Mouse (Mus musculus): ENCODE measurements at regions not wholly inside any gene's neighbourhood (a gene's known extent, or its start where the extent isn't known, plus 50 kb on each side); places are given as distances from the start of the nearest gene placed in this dataset.
A peak's percentile ranks its signal among the peaks of the same experiment; 100 is the strongest.

DNA sequence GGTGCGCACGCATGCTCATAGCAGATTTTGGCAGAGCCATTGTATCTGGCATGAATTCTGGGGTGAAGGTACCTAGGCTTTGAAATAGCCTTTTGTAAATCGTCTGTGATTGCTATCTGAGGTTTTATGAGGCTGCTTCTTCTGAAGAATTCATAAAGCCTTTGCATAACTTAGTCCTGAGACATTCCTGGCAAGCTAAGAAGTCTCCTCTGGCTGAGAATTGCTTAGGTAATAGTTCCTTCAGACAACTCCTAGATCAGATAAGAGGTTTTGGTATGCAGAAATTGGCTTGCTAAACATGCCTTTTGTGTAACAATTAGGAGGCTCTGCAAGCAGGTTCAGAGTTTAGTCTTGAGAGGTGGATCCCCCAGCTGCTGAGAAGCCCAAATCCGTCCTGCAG is 82.7 kb downstream of the Pmp22 start:
- no peak overlapping the region for H3K4me3 ChIP-seq (replicated peaks)
- H3K4me1 ChIP-seq = 0 out of 2 replicates have a peak, but pooled peaks cover 3% of the 10 kb centered on the region
- no peaks in the 10 kb centered on the region for H3K36me3 ChIP-seq (replicated peaks)
- no peaks in the 10 kb centered on the region for H3K9me3 ChIP-seq
- H3K9ac ChIP-seq = no peak overlapping the region
- WGBS = 83% methylated on average over 4 of the region's 4 CpGs
- no peak for ATAC-seq (ENCODE audit: low FRiP score)
- H3K4me2 ChIP-seq = no peak overlapping the region
- H3K27ac ChIP-seq = no peak overlapping the region
- peaks cover 12% of the 10 kb centered on the region; the same call in 1 of the 2 replicates for H3K27me3 ChIP-seq

DNA sequence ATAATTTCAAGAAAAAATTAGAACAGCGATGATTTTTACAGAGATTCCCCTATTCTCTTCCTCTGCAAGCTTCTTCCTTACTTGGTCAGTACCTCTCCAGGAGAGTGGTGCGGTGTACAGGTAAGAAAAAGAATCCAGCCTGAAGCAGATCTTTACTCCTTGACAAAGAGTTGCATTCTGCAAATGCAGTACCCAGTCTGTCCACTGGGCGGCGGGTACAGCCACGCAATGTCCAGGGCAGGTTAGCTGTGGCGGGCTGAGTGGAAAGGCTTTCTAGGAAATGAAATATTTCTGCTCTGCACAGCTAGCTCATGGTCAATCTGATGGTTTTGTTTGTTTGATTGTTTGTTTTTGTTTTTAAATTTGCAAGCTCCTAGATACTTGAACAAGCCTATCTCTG is 84.3 kb downstream of the Pmp22 start:
- Histone ChIP-seq H3K9me3 (no peaks in the 10 kb centered on the region), H3K4me2 (no peak overlapping the region), H3K27ac (no peak overlapping the region), H3K4me3 (replicated peaks) (no peak overlapping the region), H3K27me3 (peaks cover 12% of the 10 kb centered on the region; the same call in 1 of the 2 replicates), H3K36me3 (replicated peaks) (no peaks in the 10 kb centered on the region), H3K4me1 (0 out of 2 replicates have a peak, but pooled peaks cover 3% of the 10 kb centered on the region), H3K9ac (no peak overlapping the region)
- WGBS = 11% methylated on average over 6 of the region's 6 CpGs
- ATAC-seq (ENCODE audit: low FRiP score) = peak; percentile 49; the same call in 1 of the 2 replicates

GRCm38 (mm10) chr11:63213901-63214425 is 85.2 kb downstream of the Pmp22 start:
- Histone ChIP-seq H3K9ac (no peak overlapping the region), H3K4me1 (0 out of 2 replicates have a peak, but pooled peaks cover 3% of the 10 kb centered on the region), H3K9me3 (no peaks in the 10 kb centered on the region), H3K27ac (no peak overlapping the region), H3K4me3 (replicated peaks) (no peak overlapping the region), H3K27me3 (peaks cover 12% of the 10 kb centered on the region; the same call in 1 of the 2 replicates), H3K36me3 (replicated peaks) (no peaks in the 10 kb centered on the region), H3K4me2 (0 out of 2 replicates have a peak overlapping the region, but pooled peaks have one; percentile 2)
- ATAC-seq (ENCODE audit: low FRiP score) = no peak
- WGBS = 59% methylated on average over 19 of the region's 19 CpGs

DNA sequence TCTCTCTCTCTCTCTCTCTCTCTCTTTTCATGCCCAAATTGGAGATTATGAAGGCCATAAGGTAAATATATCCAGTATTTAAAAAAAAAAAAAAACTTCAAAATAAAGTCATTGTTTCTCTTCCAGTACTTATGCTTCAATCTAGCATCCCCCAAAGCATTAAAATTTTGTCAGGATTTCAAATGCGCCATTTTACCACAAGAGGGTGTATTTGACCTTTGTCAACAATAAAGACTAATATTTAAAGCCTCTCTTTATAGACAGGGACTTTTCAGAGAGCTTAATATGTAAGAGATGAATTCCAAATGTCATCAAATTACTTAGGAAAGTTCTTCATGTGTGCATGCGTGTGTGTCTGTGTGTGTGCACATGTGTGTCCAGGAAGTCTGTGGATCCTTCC is 87.2 kb downstream of the Pmp22 start:
- Histone ChIP-seq H3K4me3 (replicated peaks) (no peak overlapping the region), H3K36me3 (replicated peaks) (no peaks in the 10 kb centered on the region), H3K4me2 (no peak overlapping the region), H3K9me3 (no peaks in the 10 kb centered on the region), H3K9ac (no peak overlapping the region), H3K27me3 (peaks cover 12% of the 10 kb centered on the region; the same call in 1 of the 2 replicates), H3K27ac (no peak overlapping the region), H3K4me1 (0 out of 2 replicates have a peak, but pooled peaks cover 3% of the 10 kb centered on the region)
- ATAC-seq (ENCODE audit: low FRiP score) = no peak
- WGBS = 90% methylated on average over 2 of the region's 2 CpGs

DNA sequence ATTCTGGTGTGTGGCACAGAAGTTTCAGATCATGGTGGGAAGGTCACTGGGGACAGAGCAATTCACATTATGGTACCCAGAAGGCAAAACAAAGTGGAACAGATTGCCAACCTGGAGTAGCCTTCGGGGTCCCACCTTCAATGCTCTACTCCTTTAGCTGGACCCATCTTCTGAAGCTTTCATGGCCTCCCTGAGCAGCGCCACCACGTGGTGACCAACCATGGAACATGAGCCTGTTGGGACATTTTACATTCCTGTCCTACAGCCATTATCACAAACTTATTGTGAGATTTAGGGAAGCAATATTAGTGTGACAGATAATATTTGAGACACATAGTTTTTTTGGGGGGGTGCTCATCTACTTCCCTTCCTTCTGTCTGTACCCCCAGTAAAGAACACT is 88.3 kb downstream of the Pmp22 start:
- Histone ChIP-seq H3K27ac (no peak overlapping the region), H3K4me3 (replicated peaks) (no peak overlapping the region), H3K36me3 (replicated peaks) (no peaks in the 10 kb centered on the region), H3K4me1 (0 out of 2 replicates have a peak, but pooled peaks cover 3% of the 10 kb centered on the region), H3K27me3 (peaks cover 12% of the 10 kb centered on the region; the same call in 1 of the 2 replicates), H3K9ac (no peak overlapping the region), H3K4me2 (no peak overlapping the region), H3K9me3 (no peaks in the 10 kb centered on the region)
- no peak for ATAC-seq (ENCODE audit: low FRiP score)
- WGBS = 73% methylated on average over 3 of the region's 3 CpGs

DNA sequence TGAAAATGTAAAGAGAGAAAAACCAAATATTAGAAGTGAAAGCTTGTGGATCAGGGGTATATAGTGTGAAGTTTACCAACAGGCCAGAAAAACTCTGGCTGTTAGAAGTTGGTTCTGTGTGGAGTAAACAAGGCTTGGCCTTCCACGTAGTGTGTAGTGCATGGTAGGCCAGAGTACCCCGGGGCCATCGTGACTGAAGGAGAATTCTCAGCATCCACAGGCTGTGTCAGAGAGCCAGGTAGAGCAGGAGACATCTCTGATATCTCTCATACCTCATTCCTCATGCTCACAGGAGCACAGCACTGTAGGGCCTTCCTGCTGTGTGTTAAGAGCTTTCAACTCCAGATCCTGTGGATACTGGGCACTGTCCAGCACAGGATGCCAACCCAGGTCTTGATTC is 97.7 kb downstream of the Pmp22 start:
- Histone ChIP-seq H3K27ac (no peak overlapping the region), H3K4me1 (no peaks in the 10 kb centered on the region), H3K36me3 (replicated peaks) (no peaks in the 10 kb centered on the region), H3K4me3 (replicated peaks) (no peak overlapping the region), H3K9ac (no peak overlapping the region), H3K27me3 (no peaks in the 10 kb centered on the region), H3K4me2 (no peak overlapping the region), H3K9me3 (0 out of 2 replicates have a peak, but pooled peaks cover 3% of the 10 kb centered on the region)
- 90% methylated on average over 3 of the region's 3 CpGs for WGBS
- ATAC-seq (ENCODE audit: low FRiP score) = no peak

DNA sequence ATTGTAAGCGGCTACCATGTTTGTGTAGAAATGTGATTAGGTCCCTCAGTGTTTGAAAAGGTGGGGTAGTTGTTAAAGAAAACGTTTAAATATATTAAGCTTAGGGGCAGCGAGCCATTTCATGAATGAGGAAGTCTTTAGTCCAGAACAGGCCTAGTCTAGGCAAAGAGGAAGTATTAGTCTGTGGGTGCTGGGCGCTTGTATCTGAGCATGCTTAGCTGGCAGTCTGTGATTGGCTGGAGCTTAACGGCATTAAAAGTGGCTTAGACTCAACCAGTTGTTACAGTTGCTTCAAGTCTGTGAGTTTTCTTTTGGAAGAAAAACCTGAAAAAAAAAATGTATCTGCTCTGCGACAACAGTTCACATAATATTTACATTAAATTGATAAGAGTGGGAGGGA is 102.0 kb downstream of the Pmp22 start:
- Histone ChIP-seq H3K9ac (no peak overlapping the region), H3K4me2 (no peak overlapping the region), H3K4me3 (replicated peaks) (no peak overlapping the region), H3K27ac (no peak overlapping the region), H3K27me3 (no peaks in the 10 kb centered on the region), H3K36me3 (replicated peaks) (no peaks in the 10 kb centered on the region), H3K4me1 (no peaks in the 10 kb centered on the region), H3K9me3 (no peaks in the 10 kb centered on the region)
- ATAC-seq (ENCODE audit: low FRiP score) = no peak
- 90% methylated on average over 6 of the region's 6 CpGs for WGBS

GRCm38 (mm10) chr11:63233172-63233966 is 104.6 kb downstream of the Pmp22 start:
- Histone ChIP-seq H3K9ac (no peak overlapping the region), H3K27me3 (no peaks in the 10 kb centered on the region), H3K4me1 (no peaks in the 10 kb centered on the region), H3K36me3 (replicated peaks) (no peaks in the 10 kb centered on the region), H3K27ac (no peak overlapping the region), H3K9me3 (no peaks in the 10 kb centered on the region), H3K4me2 (no peak overlapping the region), H3K4me3 (replicated peaks) (no peak overlapping the region)
- ATAC-seq (ENCODE audit: low FRiP score) = no peak
- 84% methylated on average over 13 of the region's 13 CpGs for WGBS

- no peak for ATAC-seq (ENCODE audit: low FRiP score)
- no peaks in the 10 kb centered on the region for H3K4me1 ChIP-seq
- H3K27me3 ChIP-seq = no peaks in the 10 kb centered on the region
- H3K4me3 ChIP-seq (replicated peaks) = no peak overlapping the region
- WGBS = 80% methylated on average over 6 of the region's 6 CpGs
- H3K9me3 ChIP-seq = no peaks in the 10 kb centered on the region
- no peaks in the 10 kb centered on the region for H3K36me3 ChIP-seq (replicated peaks)
- H3K27ac ChIP-seq = no peak overlapping the region
- H3K9ac ChIP-seq = no peak overlapping the region
- no peak overlapping the region for H3K4me2 ChIP-seq
Measured at GRCm38 (mm10) chr11:63234481-63234880, 105.7 kb downstream of the Pmp22 start.

DNA sequence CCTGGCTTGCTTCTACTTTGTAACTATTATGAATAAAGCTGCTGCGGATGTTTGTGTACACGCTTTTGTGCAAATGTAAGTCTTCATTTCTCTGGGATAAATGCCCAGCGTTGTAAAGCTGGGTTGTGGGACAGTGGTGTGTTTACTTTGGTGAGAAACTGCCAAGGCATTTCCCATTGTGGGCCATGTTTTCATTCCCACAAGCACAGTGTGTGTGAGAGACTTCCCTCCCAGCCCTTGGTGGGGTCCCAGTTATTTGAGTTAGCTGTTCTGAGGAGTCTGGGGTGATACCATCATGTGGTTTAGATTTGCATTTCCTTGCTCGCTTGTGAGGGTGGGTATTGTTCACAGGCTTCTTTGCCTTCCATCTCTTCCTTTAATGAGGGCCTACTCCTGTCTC is 109.9 kb downstream of the Pmp22 start:
- ATAC-seq (ENCODE audit: low FRiP score) = no peak
- no peaks in the 10 kb centered on the region; the same call in 1 of the 2 replicates for H3K27me3 ChIP-seq
- 80% methylated on average over 4 of the region's 4 CpGs for WGBS
- no peak overlapping the region for H3K4me3 ChIP-seq (replicated peaks)
- no peaks in the 10 kb centered on the region for H3K36me3 ChIP-seq (replicated peaks)
- H3K9ac ChIP-seq = no peak overlapping the region
- H3K4me1 ChIP-seq = no peaks in the 10 kb centered on the region
- no peak overlapping the region for H3K4me2 ChIP-seq
- no peaks in the 10 kb centered on the region for H3K9me3 ChIP-seq
- H3K27ac ChIP-seq = no peak overlapping the region

- Histone ChIP-seq H3K4me3 (replicated peaks) (no peak overlapping the region), H3K4me2 (no peak overlapping the region), H3K9me3 (no peaks in the 10 kb centered on the region), H3K27me3 (peaks cover 13% of the 10 kb centered on the region; the same call in 1 of the 2 replicates), H3K9ac (no peak overlapping the region), H3K36me3 (replicated peaks) (no peaks in the 10 kb centered on the region), H3K4me1 (peaks cover 22% of the 10 kb centered on the region), H3K27ac (no peak overlapping the region)
- 72% methylated on average over 9 of the region's 9 CpGs for WGBS
- no peak for ATAC-seq (ENCODE audit: low FRiP score)
Measured at GRCm38 (mm10) chr11:63243906-63244416, 115.2 kb downstream of the Pmp22 start.

DNA sequence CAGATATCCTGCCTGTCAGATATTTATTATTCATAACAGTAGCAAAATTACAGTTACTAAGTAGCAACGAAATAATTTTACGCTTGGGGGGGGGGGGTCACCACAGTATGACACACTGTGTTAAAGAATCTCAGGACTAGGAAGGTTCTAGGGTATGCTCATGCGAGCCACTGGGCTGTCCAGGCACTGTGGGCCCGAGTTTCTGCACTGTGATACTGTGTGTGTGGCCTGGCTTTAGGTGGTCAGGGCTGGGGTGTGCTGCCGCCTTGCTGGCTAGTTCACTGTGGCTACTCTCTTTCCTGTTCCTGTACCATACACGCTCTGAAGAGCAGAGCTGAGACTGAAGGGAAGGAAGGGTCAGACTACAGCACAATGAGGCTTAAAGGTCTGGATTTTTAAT is 116.3 kb downstream of the Pmp22 start:
- no peak overlapping the region for H3K9ac ChIP-seq
- no peak overlapping the region for H3K4me3 ChIP-seq (replicated peaks)
- no peak overlapping the region; the same call in 1 of the 2 replicates for H3K27ac ChIP-seq
- H3K4me1 ChIP-seq = peaks cover 30% of the 10 kb centered on the region
- H3K27me3 ChIP-seq = peaks cover 17% of the 10 kb centered on the region; the same call in 1 of the 2 replicates
- no peak for ATAC-seq (ENCODE audit: low FRiP score)
- no peaks in the 10 kb centered on the region for H3K36me3 ChIP-seq (replicated peaks)
- H3K9me3 ChIP-seq = no peaks in the 10 kb centered on the region
- H3K4me2 ChIP-seq = no peak overlapping the region
- 70% methylated on average over 6 of the region's 6 CpGs for WGBS
